Mouse (Mus musculus) stomach, embryonic 14.5 days (tissue): ENCODE measurements around the gene Sorcs2. TPM values are rescaled to one million over a fixed set of nuclear protein-coding genes. Genes with fewer than 3 reads are reported as not detected.

Source experiments
- ATAC-seq: fragments of 200-750 bp; cut with Nextera tagmentation; 2 replicates; pipeline ENCODE4 v1.8.0; 2017; ENCODE audit warnings: low read depth, moderate TSS enrichment; ENCODE audit not compliant: insufficient number of reproducible peaks, insufficient read depth, low FRiP score
- H3K27ac ChIP-seq: fragments of 300-500 bp; sonication (generic); 2 replicates; pipeline ENCODE4 v1.5.1; 2014; ENCODE audit warnings: mild to moderate bottlenecking, low read length, moderate library complexity, mixed read lengths
- H3K27me3 ChIP-seq: fragments of 300-500 bp; sonication (generic); 2 replicates; pipeline ENCODE4 v1.6.1; 2014; ENCODE audit warnings: low read length, control low read depth, mixed read lengths; ENCODE audit not compliant: control insufficient read depth, insufficient read depth
- H3K36me3 ChIP-seq: fragments of 300-500 bp; sonication (generic); 2 replicates; pipeline ENCODE4 v1.6.1; 2014; ENCODE audit warnings: mild to moderate bottlenecking, control low read depth, low read length, moderate library complexity, mixed read lengths; ENCODE audit not compliant: control insufficient read depth, insufficient read depth
- H3K4me1 ChIP-seq: fragments of 300-500 bp; sonication (generic); 2 replicates; pipeline ENCODE4 v1.6.1; 2014; ENCODE audit warnings: low read length, control low read depth, mixed read lengths; ENCODE audit not compliant: control insufficient read depth, insufficient read depth
- H3K4me2 ChIP-seq: fragments of 300-500 bp; sonication (generic); replicated peaks from 2 replicates; pipeline ENCODE4 v1.6.1; 2014; ENCODE audit warnings: low read depth, low read length, control low read depth
- H3K4me3 ChIP-seq: fragments of 300-500 bp; sonication (generic); 2 replicates; pipeline ENCODE4 v1.5.1; 2014; ENCODE audit warnings: low read depth, low read length, control low read depth
- H3K9ac ChIP-seq: fragments of 300-500 bp; sonication (generic); replicated peaks from 2 replicates; pipeline ENCODE4 v1.6.1; 2014; ENCODE audit warnings: low read depth, mild to moderate bottlenecking, control low read depth, low read length, moderate library complexity, mixed read lengths
- H3K9me3 ChIP-seq: fragments of 300-500 bp; sonication (generic); 2 replicates; pipeline ENCODE4 v1.6.1; 2016; ENCODE audit warnings: low read depth, low read length, control low read depth; ENCODE audit not compliant: control insufficient read depth
- WGBS: fragments of 180-500 bp; shearing (Covaris S2); extraction: QIAGEN DNeasy Blood & Tissue Kit; methylation state at CpG from one replicate; pipeline ENCODE4 v1.1.7; 2014; 5-methylcytosine and 5-hydroxymethylcytosine counted together
- polyA plus RNA-seq: library from polyadenylated mRNA; unstranded; fragments of >200 nt; fragmentation: Nextera tagmentation; extraction: Ambion mirVana; gene quantifications from 2 replicates; pipeline ENCODE4 v1.2.1, GENCODE M21; 2014

Gene Sorcs2
- polyA plus RNA-seq: 14.5 and 16.0 TPM in 2 replicates

- Histone ChIP-seq H3K36me3 (no peaks in the 10 kb centered on the region), H3K27ac (no peak within 1 kb of the TSS), H3K4me3 (peak within 1 kb of the TSS; percentile 74), H3K9ac (peak within 1 kb of the TSS; percentile 71), H3K4me2 (peak within 1 kb of the TSS; percentile 93), H3K4me1 (peaks cover 17% of the 10 kb centered on the region; the same call in 1 of the 2 replicates), H3K9me3 (no peaks in the 10 kb centered on the region), H3K27me3 (no peaks in the 10 kb centered on the region)
- 1% methylated on average over 45 of the region's 45 CpGs for WGBS
- ATAC-seq: peak; percentile 82
These were observed at the start of gene Sorcs2 for GRCm38 (mm10) chr5:36397837-36398282. Sorcs2 (minus strand) TSS chr5:36398139.

GRCm38 (mm10) chr5:36446166-36446890, 48.4 kb upstream of the Sorcs2 start:
- H3K36me3 ChIP-seq: no peaks in the 10 kb centered on the region
- H3K27ac ChIP-seq: no peak overlapping the region
- H3K4me3 ChIP-seq: no peak overlapping the region
- no peaks in the 10 kb centered on the region for H3K4me1 ChIP-seq
- WGBS: 32% methylated on average over 9 of the region's 9 CpGs
- H3K27me3 ChIP-seq: no peaks in the 10 kb centered on the region
- H3K9ac ChIP-seq: no peak overlapping the region
- H3K9me3 ChIP-seq: no peaks in the 10 kb centered on the region
- no peak for ATAC-seq
- H3K4me2 ChIP-seq: no peak overlapping the region

GRCm38 (mm10) chr5:36445028-36445427, 47.1 kb upstream of the Sorcs2 start:
- Histone ChIP-seq H3K4me3 (no peak overlapping the region), H3K36me3 (no peaks in the 10 kb centered on the region), H3K9ac (no peak overlapping the region), H3K27ac (no peak overlapping the region), H3K27me3 (no peaks in the 10 kb centered on the region), H3K4me1 (no peaks in the 10 kb centered on the region), H3K9me3 (no peaks in the 10 kb centered on the region), H3K4me2 (no peak overlapping the region)
- 26% methylated on average over 8 of the region's 8 CpGs for WGBS
- no peak for ATAC-seq

GRCm38 (mm10) chr5:36444611-36445010, 46.7 kb upstream of the Sorcs2 start:
- Histone ChIP-seq H3K27me3 (no peaks in the 10 kb centered on the region), H3K9me3 (no peaks in the 10 kb centered on the region), H3K4me1 (no peaks in the 10 kb centered on the region), H3K9ac (no peak overlapping the region), H3K4me2 (no peak overlapping the region), H3K4me3 (no peak overlapping the region), H3K36me3 (no peaks in the 10 kb centered on the region), H3K27ac (no peak overlapping the region)
- WGBS: 59% methylated on average over 4 of the region's 4 CpGs
- ATAC-seq: no peak

GRCm38 (mm10) chr5:36440741-36441140, 42.8 kb upstream of the Sorcs2 start:
- Histone ChIP-seq H3K27ac (no peak overlapping the region), H3K27me3 (no peaks in the 10 kb centered on the region), H3K9ac (no peak overlapping the region), H3K36me3 (no peaks in the 10 kb centered on the region), H3K4me3 (no peak overlapping the region), H3K9me3 (no peaks in the 10 kb centered on the region), H3K4me1 (no peaks in the 10 kb centered on the region), H3K4me2 (no peak overlapping the region)
- WGBS: 60% methylated on average over 3 of the region's 3 CpGs
- no peak for ATAC-seq

- no peaks in the 10 kb centered on the region for H3K36me3 ChIP-seq
- no peak overlapping the region for H3K4me2 ChIP-seq
- H3K27me3 ChIP-seq: no peaks in the 10 kb centered on the region
- ATAC-seq: no peak
- no peak overlapping the region for H3K9ac ChIP-seq
- 75% methylated on average over 4 of the region's 4 CpGs for WGBS
- H3K4me1 ChIP-seq: no peaks in the 10 kb centered on the region
- no peak overlapping the region for H3K27ac ChIP-seq
- no peaks in the 10 kb centered on the region for H3K9me3 ChIP-seq
- no peak overlapping the region for H3K4me3 ChIP-seq
These were observed 38.9 kb upstream of the Sorcs2 start for GRCm38 (mm10) chr5:36436858-36437257.

- H3K9ac ChIP-seq: no peak overlapping the region
- H3K27ac ChIP-seq: no peak overlapping the region
- no peak overlapping the region for H3K4me2 ChIP-seq
- WGBS: 71% methylated on average over 9 of the region's 9 CpGs
- H3K9me3 ChIP-seq: no peaks in the 10 kb centered on the region
- H3K36me3 ChIP-seq: no peaks in the 10 kb centered on the region
- no peaks in the 10 kb centered on the region for H3K27me3 ChIP-seq
- H3K4me3 ChIP-seq: no peak overlapping the region
- no peak for ATAC-seq
- no peaks in the 10 kb centered on the region for H3K4me1 ChIP-seq
These were observed 36.5 kb upstream of the Sorcs2 start for GRCm38 (mm10) chr5:36434398-36434967.

- Histone ChIP-seq H3K4me1 (peaks cover 3% of the 10 kb centered on the region; the same call in 1 of the 2 replicates), H3K27me3 (no peaks in the 10 kb centered on the region), H3K9ac (no peak overlapping the region), H3K4me2 (no peak overlapping the region), H3K9me3 (no peaks in the 10 kb centered on the region), H3K27ac (no peak overlapping the region), H3K4me3 (no peak overlapping the region), H3K36me3 (no peaks in the 10 kb centered on the region)
- WGBS: 34% methylated on average over 2 of the region's 2 CpGs
- no peak for ATAC-seq
These were observed 33.8 kb upstream of the Sorcs2 start for GRCm38 (mm10) chr5:36431711-36432110.
